Mouse (Mus musculus): ENCODE measurements around the gene Eci2. TPM values are rescaled to one million over a fixed set of nuclear protein-coding genes. Genes with fewer than 3 reads are reported as not detected.

The Eci2 gene
- total RNA-seq, 2 experiments from 2014 or later = 42.7 to 49.5 TPM

Other genes starting within 250 kb of the Eci2 start
- gene Prpf4b, start 151.8 kb downstream of the Eci2 start, total RNA-seq (2021) = 100 to 1,000 TPM in 1 of 2 experiments, 10 to 100 TPM in 1; 88.7 to 116 TPM
- under 1 TPM; 0.48 to 0.70 TPM for gene Fam217a, start 102.8 kb downstream of the Eci2 start, total RNA-seq (2021)
- not detected for gene 4933417A18Rik, start 102.7 kb downstream of the Eci2 start, total RNA-seq (2021)
- under 1 TPM; 0.37 to 0.48 TPM for gene Eci3, start 63.3 kb downstream of the Eci2 start, total RNA-seq (2021)

Measured in layer of hippocampus, postnatal 36 days (tissue).